Mouse (Mus musculus) spleen, postnatal 36 days (tissue): Measurements from ENCODE around the gene Btbd2.
"Not testable (repeated sequence)": the region's sequence is repeated elsewhere in the genome, so short reads cannot be mapped to it uniquely, and the experiment has no call there.

Experiments
- DNase-seq, 2 experiments: peaks; one replicate each; pipeline ENCODE4 v3.0.0; 2022; ENCODE audit warnings: low spot score in 2 of 2, mixed read lengths in 1 of 2

Btbd2 gene

DNA sequence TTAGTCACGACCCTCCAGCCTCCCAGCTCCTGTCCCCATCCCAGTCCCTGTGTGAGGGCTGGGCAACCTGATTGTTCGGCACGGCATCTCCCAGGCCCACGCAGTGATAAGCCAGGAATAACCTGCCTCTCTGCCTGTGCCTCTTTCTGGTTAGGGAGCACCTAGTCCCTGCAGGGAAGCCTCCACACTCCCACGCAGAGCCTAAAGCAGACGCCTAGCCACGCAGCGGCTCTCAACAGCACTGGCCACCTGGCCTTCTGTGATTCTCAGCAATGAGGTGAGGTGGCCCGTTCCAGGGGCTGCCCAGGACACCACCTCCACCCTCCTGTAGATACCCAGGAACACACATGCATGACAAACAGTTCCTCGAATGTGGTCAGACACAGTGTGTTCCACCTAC is 6.5 kb downstream of the Btbd2 start:
- DNase-seq: no peak

GRCm38 (mm10) chr10:80649910-80650309 is 7.0 kb downstream of the Btbd2 start:
- not testable (repeated sequence) for DNase-seq

DNA sequence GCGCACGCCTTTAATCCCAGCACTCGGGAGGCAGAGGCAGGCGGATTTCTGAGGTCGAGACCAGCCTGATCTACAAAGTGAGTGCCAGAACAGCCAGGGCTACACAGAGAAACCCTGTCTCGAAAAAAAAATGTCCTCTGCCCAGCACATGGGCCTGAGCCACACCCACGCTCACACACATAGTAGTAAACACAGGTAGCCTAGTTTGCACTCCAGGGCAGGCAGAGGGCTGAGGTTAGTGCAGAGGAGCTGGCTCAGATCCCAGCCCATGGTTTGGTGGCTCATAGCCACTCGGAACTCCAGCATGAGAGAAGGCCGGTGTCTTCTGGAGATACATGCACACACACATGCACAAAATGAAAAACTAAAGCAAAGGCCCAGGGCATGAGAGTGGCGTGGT is 9.9 kb downstream of the Btbd2 start:
- no peak for DNase-seq

DNA sequence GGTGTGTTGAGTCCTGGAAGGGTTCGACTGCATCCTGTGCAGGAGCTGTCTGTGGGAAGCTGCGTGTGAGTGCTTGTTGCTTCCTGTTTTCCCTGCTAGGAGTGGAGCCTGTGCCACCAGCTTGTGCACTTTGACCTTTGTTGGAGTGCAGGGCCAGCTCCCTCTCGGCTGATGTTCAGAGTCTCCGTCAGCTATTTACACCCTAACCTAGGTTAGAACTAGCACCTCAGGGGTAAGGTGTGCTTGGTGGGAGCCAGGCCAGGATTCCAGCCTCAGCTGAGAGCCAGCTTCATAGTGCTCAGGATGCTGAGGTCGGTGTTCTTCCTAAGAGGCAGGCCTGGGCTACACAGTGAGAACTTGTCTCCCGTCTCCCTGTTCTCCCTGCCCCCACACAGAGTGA is 21.5 kb downstream of the Btbd2 start:
- no peak for DNase-seq

GRCm38 (mm10) chr10:80628925-80629324 is 27.9 kb downstream of the Btbd2 start:
- peak; percentile 24 to 32 for DNase-seq

DNA sequence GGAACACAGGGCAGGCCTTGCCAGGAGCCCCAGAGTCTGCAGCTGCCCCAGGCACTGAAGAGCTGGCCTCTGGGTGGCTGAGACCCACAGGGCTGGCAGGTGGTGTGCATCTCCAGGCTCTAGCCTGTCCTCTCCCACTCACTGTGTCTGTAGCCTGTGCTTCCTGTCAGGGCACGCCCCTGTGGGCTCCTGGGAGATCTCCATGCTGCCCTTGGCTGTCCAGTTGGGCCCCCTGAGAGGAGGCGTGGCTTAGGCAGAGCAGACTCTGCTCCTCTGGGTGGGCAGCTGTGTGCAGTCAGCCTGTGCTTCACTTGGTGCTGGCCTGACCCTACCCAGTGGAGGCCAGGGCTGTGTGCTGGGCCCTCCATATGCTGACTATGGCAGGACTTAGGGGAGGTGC is 29.2 kb downstream of the Btbd2 start:
- no peak for DNase-seq

GRCm38 (mm10) chr10:80625764-80626163 is 31.1 kb downstream of the Btbd2 start:
- DNase-seq: no peak

DNA sequence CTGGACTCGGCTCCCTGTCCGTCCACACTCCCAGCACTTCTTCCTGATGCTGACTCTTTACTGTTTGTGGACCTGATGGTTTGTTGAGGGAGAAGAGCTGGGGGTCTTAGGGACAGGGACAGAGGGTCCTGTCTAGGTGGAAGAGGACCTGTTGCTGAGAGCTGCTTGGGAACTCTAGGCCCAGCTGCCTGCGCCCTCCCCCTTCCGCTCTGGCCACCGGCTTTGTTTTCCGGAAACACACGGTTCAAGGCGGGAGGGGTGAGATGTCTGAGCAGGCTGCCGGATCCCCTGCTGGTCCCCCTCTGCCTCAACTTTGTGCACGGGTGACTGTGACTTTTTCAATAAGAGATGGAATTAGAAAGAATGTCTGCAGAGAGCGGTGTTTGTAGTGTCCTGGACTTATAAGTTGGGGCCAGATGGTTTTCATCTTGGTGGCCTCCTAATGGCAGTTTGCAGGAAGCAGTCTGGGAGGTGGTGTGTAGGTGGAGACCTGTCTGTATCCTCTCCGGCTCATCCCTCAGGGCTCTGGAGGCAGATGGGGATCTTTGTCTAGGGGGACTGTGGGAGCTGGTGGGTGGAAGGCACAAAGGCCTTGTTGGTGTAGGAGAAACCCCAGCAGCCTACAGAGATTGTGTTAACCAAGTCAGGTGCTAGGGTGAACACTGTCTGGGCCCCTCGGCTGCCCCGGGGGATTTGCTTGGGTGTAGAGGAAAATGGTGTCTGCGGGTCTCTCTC is 33.2 kb downstream of the Btbd2 start:
- DNase-seq: peak; percentile 85 to 86

DNA sequence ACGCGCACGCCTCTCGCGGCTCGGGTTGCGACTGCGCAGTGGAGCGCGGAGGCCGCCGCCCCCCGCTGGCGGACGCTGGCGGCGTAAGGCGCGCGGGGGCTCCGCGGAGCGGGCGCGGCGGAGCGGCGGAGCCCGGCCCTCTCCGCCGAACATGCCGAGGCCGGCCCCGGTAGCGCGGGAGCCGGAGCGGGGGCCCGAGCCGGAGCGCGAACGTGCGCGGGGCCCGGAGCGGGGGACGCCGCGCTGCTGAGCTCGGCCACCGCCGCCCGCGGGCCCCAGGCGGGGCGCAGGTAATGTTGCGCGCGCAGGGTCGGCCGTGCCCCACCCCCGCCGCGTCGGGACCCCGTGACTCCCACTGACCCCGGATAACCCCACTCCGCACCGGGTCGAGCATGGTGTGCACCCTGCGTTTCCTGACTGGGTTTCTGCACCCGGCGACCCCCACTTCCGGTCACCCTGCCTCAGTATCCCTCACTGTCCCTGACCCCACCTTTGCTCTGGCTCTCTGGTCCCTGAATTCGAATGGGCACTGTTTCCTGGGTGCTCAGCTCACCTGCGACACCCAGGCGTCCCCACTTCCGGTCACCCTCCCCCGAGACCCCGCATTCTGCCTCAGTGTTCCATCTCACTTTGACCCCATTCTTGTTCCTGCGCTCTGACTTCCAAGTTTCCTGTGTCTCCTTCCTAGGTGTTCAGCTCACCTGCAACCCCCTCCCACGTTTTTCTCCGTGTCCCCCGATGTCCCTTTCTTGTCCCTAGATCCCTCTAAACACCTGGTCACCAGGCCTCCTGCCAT is 34.0 kb downstream of the Btbd2 start, which contains the start of gene Csnk1g2:
TSS of gene Csnk1g2 (plus strand) at position 178 of the 796 bp plus-strand sequence.
- DNase-seq: peak; percentile 62 to 77

GRCm38 (mm10) chr10:80621940-80622660 is 34.8 kb downstream of the Btbd2 start:
- peak; percentile 99 to 100 for DNase-seq

DNA sequence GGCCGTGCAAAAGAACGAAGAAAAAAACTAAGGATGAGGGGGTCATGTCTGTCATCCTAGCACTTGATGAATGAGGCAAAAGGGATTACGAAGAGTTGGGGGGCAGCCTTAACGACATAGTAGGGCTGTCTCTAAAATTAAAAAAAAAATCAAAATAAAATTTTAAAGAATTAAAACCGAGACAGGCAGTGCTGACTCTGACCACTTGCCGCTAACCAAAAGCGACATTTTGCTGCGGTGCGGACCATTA is 35.3 kb downstream of the Btbd2 start:
- DNase-seq: no peak

DNA sequence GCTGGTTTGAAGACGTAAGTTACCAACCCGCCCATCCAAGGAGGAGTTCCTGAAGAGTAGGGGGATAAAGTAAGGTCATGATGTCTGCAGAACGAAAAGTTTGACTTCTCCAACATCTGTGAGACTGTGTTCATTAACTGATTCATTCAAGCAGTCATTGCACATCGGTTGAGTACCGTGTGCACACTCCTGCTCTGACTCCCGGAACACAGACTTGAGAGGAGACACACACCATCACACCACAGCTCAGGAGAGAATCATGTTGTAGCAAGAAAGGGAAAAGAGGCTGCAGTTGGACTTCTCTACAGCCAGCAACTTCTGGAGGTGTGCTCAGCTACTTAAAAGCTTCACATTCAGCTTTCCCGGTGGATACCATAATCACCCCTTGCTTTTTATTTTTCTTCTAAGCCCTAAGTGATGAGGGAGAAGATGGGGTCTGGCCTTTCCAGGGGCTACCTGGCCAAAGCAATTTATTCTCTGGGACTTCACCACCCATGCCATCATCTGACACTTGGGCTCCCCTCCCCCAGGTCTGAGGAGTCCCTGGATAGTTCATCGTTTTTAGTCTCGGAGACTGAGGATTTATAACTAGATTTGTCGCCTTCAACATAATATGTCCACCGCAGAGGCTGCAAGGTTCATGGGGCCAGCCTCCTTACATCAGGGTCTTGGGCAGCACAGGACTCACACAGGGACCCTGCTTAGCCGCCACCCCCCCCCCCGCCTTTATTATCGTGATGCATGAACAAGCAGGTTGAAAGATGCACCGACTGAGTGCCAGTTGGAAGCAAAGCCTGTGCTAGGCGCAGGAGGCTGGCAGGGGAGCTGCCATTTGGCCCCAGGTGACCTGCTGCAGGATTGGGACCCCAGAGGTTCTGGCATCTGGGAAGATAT is 35.8 kb downstream of the Btbd2 start:
- peak; percentile 56 to 63 for DNase-seq

DNA sequence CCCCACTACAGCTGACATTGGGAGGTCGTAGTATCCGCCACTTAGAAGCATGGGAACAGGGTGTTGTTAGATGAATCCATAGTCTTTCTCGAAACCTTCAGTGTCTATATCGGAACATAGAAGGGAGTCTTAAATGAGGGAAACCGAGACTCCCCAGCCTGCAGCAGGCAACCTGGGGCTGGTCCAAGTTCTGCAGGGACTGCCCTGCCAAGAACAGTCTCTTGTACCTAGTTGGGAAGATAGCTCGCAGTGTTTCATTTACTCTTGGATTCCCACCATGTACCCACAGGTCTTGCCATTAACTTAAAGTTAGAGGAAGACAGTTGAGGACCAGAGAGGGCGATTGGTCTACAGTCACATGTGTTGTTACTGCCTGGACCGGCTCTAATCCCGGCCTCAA is 36.5 kb downstream of the Btbd2 start:
- DNase-seq: no peak

- DNase-seq: no peak
Observed at GRCm38 (mm10) chr10:80619465-80620244, 37.2 kb downstream of the Btbd2 start.

GRCm38 (mm10) chr10:80618181-80618580 is 38.7 kb downstream of the Btbd2 start:
- peak; percentile 72 to 75 for DNase-seq

GRCm38 (mm10) chr10:80614351-80614750 is 42.5 kb downstream of the Btbd2 start:
- no peak for DNase-seq

GRCm38 (mm10) chr10:80613821-80614220 is 43.0 kb downstream of the Btbd2 start:
- no peak for DNase-seq

GRCm38 (mm10) chr10:80611905-80612304 is 45.0 kb downstream of the Btbd2 start:
- peak; percentile 58 to 61 for DNase-seq

- DNase-seq: peak; percentile 61
Observed at GRCm38 (mm10) chr10:80611024-80611423, 45.8 kb downstream of the Btbd2 start.

DNA sequence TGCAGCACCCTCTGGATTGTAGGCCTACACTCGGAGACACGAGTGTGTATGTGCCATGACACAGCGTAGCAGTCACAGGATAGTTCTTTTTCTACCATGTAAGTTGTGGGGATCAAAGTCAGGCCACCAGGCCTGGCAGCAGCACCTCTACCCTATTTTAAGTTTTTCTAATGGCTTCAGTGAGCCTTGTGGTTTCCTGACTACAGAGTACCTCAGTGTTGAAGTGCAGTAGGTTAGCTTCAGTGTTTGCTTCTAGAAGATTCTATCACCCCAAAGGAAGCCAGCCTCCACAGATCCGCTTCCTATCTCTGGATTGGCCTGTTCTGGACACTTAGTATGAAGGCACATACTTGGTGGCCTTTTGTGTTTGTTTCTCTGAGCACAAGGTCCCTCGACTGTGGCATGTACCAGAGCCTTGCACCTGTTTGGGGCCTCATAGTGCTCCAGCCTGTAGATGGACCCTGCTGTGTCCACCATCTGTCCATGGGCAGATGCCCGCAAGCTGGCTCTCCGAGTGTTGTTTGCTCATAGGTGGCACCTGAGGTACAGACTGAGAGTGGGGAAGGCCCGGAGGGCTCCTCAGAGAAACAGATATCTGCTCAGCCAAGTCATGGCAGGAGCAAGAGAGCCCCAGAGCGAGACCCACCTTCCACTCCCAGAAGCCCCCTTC is 46.6 kb downstream of the Btbd2 start:
- peak in 1 of 2 experiments; percentile 45 for DNase-seq
